Mouse (Mus musculus): ENCODE measurements around the gene Pde7b. TPM values are rescaled to one million over a fixed set of nuclear protein-coding genes. Genes with fewer than 3 reads are reported as not detected.

Gene Pde7b
- polyA plus RNA-seq, 1 experiment from 2014 or later, result 3.9 TPM

DNA sequence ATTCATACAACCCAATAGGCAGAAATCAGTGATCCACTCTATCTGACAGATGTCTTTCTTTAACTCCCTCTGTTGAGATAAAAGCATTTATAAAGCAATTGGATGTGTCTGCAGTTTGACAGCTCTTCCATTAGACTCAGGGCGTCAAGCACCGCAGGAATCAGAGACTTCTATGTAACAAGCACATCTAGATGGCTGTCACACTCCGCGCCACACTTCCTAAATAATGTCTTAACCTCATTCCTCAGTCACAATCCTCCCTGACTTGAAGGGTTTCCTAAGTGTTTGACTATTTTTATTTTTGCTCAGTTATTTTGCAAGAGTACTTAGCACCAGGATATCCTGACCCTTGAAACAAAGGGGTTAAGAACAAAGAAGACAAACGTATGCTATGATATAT, 174.7 kb downstream of the Pde7b start:
- Histone ChIP-seq H3K36me3 (replicated peaks; ENCODE audit: control insufficient read depth, insufficient read depth) (no peaks in the 10 kb centered on the region), H3K27me3 (ENCODE audit: control insufficient read depth, insufficient read depth, low read length) (no peaks in the 10 kb centered on the region), H3K9ac (no peak overlapping the region), H3K4me3 (replicated peaks; ENCODE audit: low read length) (no peak overlapping the region), H3K9me3 (ENCODE audit: control insufficient read depth, low read length) (no peaks in the 10 kb centered on the region), H3K4me2 (replicated peaks) (no peak overlapping the region), H3K27ac (no peak overlapping the region), H3K4me1 (replicated peaks; ENCODE audit: control insufficient read depth, insufficient read depth, low read length) (peaks cover 16% of the 10 kb centered on the region; the same call in 1 of the 2 replicates)
- 41% methylated on average over 5 of the region's 5 CpGs for WGBS
- DNase-seq (ENCODE audit: low spot score), result no peak
- no peak for ATAC-seq (ENCODE audit: low FRiP score)

DNA sequence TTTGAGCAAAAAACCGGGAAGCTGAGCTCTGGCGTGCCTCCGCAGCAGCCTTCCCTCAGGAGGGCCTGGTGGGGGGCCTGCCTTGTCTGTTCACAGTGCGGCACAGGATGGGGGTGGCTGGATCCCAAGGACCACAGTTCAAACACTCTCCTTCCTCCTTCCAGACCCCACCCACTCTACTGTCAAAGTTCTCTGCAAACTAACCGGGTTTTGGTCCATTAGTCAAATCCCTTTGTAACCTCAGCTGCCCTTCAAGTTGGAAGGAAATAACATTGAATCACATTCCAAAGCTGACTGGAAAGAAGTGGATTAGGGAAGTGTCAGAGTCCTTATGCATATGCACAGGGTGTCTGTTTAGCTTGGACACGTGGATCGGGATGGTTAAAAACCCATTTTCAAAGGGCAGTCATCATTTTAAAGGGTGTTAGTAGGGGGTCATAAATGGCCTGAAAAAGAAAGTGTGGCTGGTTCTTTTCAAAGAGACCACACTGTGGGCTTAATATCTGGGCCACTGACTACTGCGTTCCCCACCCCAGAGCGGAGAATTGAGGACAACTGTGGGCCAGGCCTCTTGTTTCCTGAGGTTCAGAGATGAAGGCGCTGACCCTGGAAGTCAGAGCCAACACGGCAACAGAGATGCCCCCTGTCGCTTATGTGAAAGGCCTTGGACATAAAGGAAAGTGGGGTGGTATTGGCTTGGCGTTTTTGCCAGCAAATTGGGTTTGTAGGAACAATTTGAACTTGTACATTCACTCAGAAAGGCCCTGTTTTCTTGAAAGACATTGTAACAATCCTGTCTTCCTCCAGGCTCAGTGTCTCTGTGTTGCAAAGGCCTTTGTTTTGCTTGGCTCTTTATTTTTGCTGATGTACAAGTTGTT, 175.8 kb downstream of the Pde7b start:
- Histone ChIP-seq H3K4me1 (replicated peaks; ENCODE audit: control insufficient read depth, insufficient read depth, low read length) (peaks cover 16% of the 10 kb centered on the region; the same call in 1 of the 2 replicates), H3K27me3 (ENCODE audit: control insufficient read depth, insufficient read depth, low read length) (no peaks in the 10 kb centered on the region), H3K9ac (peak overlapping the region; percentile 67; the same call in 1 of the 2 replicates), H3K4me2 (replicated peaks) (peak overlapping the region; percentile 70), H3K4me3 (replicated peaks; ENCODE audit: low read length) (peak overlapping the region; percentile 33), H3K27ac (peak overlapping the region; percentile 1; the same call in 1 of the 2 replicates), H3K9me3 (ENCODE audit: control insufficient read depth, low read length) (no peaks in the 10 kb centered on the region), H3K36me3 (replicated peaks; ENCODE audit: control insufficient read depth, insufficient read depth) (no peaks in the 10 kb centered on the region)
- 15% methylated on average over 13 of the region's 13 CpGs for WGBS
- no peak for ATAC-seq (ENCODE audit: low FRiP score)
- no peak for DNase-seq (ENCODE audit: low spot score)

DNA sequence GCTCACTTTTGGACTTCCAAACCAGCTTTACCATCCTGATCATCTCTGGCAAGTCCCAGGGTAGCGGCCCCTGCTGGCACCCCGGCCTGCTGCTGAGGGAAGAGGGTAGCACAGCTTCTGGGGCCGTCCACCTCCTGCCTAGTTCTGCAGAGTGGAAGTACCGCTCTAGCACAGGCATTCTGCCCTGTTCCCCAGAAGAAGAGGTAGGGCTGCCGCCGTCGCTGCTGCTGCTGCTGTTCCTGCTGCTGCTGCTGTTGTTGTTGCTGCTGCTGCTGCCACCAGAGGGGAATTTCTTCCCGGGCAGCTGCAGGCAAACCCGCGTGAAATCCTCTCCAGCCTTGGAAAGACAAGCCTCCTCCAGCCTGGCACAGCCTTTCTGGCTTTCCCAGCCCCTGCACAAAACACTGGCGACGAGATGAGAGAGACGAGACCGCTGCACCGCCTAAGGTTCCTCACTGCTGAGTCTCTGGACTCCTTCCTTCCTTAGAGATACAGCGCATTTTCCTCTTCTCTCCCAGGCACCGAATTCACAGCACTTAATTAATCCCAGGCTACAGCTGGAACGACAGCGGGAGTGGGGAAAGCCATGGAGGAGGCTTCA, 176.8 kb downstream of the Pde7b start:
- H3K4me3 ChIP-seq (replicated peaks; ENCODE audit: low read length), result peak overlapping the region; percentile 33
- no peaks in the 10 kb centered on the region for H3K36me3 ChIP-seq (replicated peaks; ENCODE audit: control insufficient read depth, insufficient read depth)
- peak; percentile 70 for ATAC-seq (ENCODE audit: low FRiP score)
- DNase-seq (ENCODE audit: low spot score), result peak; percentile 65
- H3K27ac ChIP-seq, result peak overlapping the region; percentile 75
- peaks cover 16% of the 10 kb centered on the region; the same call in 1 of the 2 replicates for H3K4me1 ChIP-seq (replicated peaks; ENCODE audit: control insufficient read depth, insufficient read depth, low read length)
- no peaks in the 10 kb centered on the region for H3K9me3 ChIP-seq (ENCODE audit: control insufficient read depth, low read length)
- WGBS, result under 1% methylated on average over 19 of the region's 19 CpGs
- peak overlapping the region; percentile 67 for H3K9ac ChIP-seq
- H3K27me3 ChIP-seq (ENCODE audit: control insufficient read depth, insufficient read depth, low read length), result no peaks in the 10 kb centered on the region
- peak overlapping the region; percentile 70 for H3K4me2 ChIP-seq (replicated peaks)

DNA sequence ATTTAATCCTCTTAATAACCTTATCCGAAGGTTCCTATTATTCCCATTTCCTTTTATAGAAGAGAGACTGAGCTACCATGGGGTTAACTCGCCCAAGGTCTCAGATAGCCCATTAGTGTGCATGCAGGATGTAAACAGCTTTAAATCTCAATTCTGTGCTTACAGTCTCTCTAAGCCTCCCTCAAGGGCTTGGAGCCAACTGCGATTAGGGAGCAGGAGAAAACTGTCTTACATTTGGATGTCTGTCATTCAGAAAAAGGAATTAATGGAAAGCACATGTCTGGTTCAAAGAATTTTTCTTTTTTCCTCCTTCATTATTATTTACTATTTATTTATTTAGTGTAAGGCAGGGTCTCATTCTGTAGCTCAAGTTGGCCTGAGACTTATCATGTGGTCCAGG, 181.8 kb downstream of the Pde7b start:
- Histone ChIP-seq H3K9ac (no peak overlapping the region), H3K27ac (no peak overlapping the region), H3K9me3 (ENCODE audit: control insufficient read depth, low read length) (no peaks in the 10 kb centered on the region), H3K4me1 (replicated peaks; ENCODE audit: control insufficient read depth, insufficient read depth, low read length) (0 out of 2 replicates have a peak, but pooled peaks cover 3% of the 10 kb centered on the region), H3K36me3 (replicated peaks; ENCODE audit: control insufficient read depth, insufficient read depth) (no peaks in the 10 kb centered on the region), H3K27me3 (ENCODE audit: control insufficient read depth, insufficient read depth, low read length) (no peaks in the 10 kb centered on the region), H3K4me3 (replicated peaks; ENCODE audit: low read length) (no peak overlapping the region), H3K4me2 (replicated peaks) (no peak overlapping the region)
- ATAC-seq (ENCODE audit: low FRiP score), result no peak
- 68% methylated on average over 3 of the region's 3 CpGs for WGBS
- no peak for DNase-seq (ENCODE audit: low spot score)

DNA sequence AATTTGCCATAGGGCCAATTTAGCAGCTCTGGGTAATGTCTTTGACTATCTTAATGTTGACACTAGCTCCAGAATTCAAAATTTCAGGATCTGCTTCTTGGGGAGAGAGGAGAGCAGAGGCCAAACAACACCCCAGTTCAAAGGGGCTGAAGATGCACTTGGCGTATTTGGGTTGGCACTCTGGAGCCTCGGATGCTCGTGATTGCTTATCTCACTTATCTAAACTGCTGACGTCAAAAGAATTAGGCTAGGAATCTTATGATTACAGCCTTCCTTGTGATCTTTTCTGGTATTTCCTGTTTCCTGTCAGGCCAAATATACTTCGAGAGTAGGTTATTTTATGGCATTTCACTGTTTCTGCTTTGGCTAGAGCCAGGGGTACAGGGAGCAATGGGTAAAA, 191.1 kb downstream of the Pde7b start:
- WGBS, result 80% methylated on average over 5 of the region's 5 CpGs
- H3K27ac ChIP-seq, result no peak overlapping the region
- no peak overlapping the region for H3K4me2 ChIP-seq (replicated peaks)
- H3K27me3 ChIP-seq (ENCODE audit: control insufficient read depth, insufficient read depth, low read length), result no peaks in the 10 kb centered on the region
- DNase-seq (ENCODE audit: low spot score), result no peak
- H3K9me3 ChIP-seq (ENCODE audit: control insufficient read depth, low read length), result no peaks in the 10 kb centered on the region
- no peaks in the 10 kb centered on the region for H3K4me1 ChIP-seq (replicated peaks; ENCODE audit: control insufficient read depth, insufficient read depth, low read length)
- no peaks in the 10 kb centered on the region for H3K36me3 ChIP-seq (replicated peaks; ENCODE audit: control insufficient read depth, insufficient read depth)
- no peak overlapping the region for H3K4me3 ChIP-seq (replicated peaks; ENCODE audit: low read length)
- ATAC-seq (ENCODE audit: low FRiP score), result no peak
- H3K9ac ChIP-seq, result no peak overlapping the region

DNA sequence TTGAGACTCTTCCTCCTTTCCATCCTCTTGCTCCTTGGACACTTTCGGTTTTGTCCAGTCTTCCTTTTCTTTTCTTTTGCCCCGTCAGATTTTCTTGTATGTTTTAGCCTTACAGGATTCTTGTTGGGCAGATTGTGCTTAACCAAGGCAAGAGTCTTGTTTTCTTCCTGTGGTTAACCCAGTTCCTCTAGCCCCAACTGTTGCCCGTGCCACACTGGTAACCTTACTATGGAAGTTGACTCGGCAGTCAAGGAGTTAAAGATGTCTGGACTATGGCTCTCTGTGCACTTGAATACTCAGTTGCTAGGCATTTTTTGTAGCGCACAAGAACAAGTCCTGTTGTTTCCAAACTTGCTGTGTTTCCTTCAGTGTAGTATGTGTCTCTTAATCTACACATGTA, 193.0 kb downstream of the Pde7b start:
- Histone ChIP-seq H3K9ac (no peak overlapping the region), H3K4me2 (replicated peaks) (no peak overlapping the region), H3K9me3 (ENCODE audit: control insufficient read depth, low read length) (no peaks in the 10 kb centered on the region), H3K4me1 (replicated peaks; ENCODE audit: control insufficient read depth, insufficient read depth, low read length) (no peaks in the 10 kb centered on the region), H3K27me3 (ENCODE audit: control insufficient read depth, insufficient read depth, low read length) (no peaks in the 10 kb centered on the region), H3K27ac (no peak overlapping the region), H3K4me3 (replicated peaks; ENCODE audit: low read length) (no peak overlapping the region), H3K36me3 (replicated peaks; ENCODE audit: control insufficient read depth, insufficient read depth) (no peaks in the 10 kb centered on the region)
- 84% methylated on average over 5 of the region's 5 CpGs for WGBS
- ATAC-seq (ENCODE audit: low FRiP score), result no peak
- no peak for DNase-seq (ENCODE audit: low spot score)

DNA sequence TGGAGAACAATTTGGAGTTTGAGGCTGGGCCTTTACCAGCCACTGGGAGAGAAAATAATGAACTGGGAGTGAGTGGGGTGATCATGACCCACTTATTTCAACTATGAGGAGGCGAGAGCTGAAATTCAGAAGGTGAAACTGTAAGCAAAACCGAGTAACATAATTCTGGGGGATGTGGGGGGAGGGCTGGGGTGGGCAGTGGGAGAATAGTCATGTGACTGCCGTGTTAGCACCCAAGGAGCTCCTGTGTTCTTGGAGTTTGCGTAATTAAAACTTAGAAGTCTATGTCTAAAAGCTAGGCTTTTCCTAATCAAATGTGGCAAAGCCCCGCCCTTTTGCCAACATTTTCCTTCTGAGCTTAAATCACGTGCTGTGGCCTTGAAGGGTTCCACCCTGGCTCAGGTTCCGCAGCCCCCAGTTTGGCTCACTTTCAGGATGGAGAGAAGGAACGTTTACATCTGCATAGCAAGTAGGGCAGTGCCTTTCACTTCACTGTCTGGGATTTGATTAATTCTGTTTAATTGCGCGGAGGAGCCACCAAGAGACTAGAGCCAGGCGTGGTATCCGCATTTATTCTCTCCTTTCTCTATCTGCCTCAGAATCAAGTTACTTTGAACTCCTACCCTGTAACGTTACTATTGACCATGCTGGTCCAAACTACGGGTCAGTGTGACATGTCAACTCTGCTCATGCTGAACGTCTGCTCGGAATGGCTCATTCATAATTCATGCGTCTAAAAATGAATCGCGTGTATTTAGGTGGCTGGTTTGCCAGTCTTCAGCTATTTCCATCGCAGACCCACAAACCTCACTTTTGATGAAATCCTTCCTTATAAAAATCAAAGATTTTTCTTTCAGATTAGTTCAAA, 196.1 kb downstream of the Pde7b start:
- Histone ChIP-seq H3K4me1 (replicated peaks; ENCODE audit: control insufficient read depth, insufficient read depth, low read length) (no peaks in the 10 kb centered on the region), H3K9me3 (ENCODE audit: control insufficient read depth, low read length) (no peaks in the 10 kb centered on the region)

DNA sequence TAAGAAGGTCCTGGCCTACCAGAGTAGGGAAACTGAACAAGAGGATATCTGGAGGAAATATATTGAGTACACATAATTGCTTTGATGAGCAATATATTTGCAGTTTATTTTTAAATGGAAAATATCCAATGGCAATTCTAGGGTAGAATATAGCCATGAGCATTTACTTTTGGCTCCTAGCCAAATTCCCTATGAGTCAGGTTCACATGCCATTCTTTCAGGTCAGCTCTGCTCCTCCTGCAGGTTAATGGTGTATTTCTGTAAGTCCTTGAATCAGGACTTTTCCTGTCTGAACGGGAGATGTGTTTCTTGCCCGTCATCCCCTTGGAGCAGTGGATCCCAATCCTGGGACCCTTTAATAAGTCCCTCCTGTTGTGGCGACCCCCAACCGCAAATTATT, 197.1 kb downstream of the Pde7b start:
- no peak for DNase-seq (ENCODE audit: low spot score)
- Histone ChIP-seq H3K4me3 (replicated peaks; ENCODE audit: low read length) (no peak overlapping the region), H3K36me3 (replicated peaks; ENCODE audit: control insufficient read depth, insufficient read depth) (no peaks in the 10 kb centered on the region), H3K4me2 (replicated peaks) (no peak overlapping the region), H3K27ac (no peak overlapping the region), H3K27me3 (ENCODE audit: control insufficient read depth, insufficient read depth, low read length) (no peaks in the 10 kb centered on the region), H3K9me3 (ENCODE audit: control insufficient read depth, low read length) (no peaks in the 10 kb centered on the region), H3K4me1 (replicated peaks; ENCODE audit: control insufficient read depth, insufficient read depth, low read length) (no peaks in the 10 kb centered on the region), H3K9ac (no peak overlapping the region)
- WGBS, result 90% methylated on average over 4 of the region's 4 CpGs
- ATAC-seq (ENCODE audit: low FRiP score), result no peak

More for the DNA sequence above, 196.1 kb downstream of the Pde7b start:
- H3K4me2 ChIP-seq (replicated peaks), result peak overlapping the region; percentile 34
- H3K4me3 ChIP-seq (replicated peaks; ENCODE audit: low read length), result no peak overlapping the region
- peak; percentile 87 for ATAC-seq (ENCODE audit: low FRiP score)
- WGBS, result 45% methylated on average over 20 of the region's 20 CpGs
- no peaks in the 10 kb centered on the region for H3K36me3 ChIP-seq (replicated peaks; ENCODE audit: control insufficient read depth, insufficient read depth)
- H3K27me3 ChIP-seq (ENCODE audit: control insufficient read depth, insufficient read depth, low read length), result no peaks in the 10 kb centered on the region
- H3K27ac ChIP-seq, result no peak overlapping the region
- no peak overlapping the region for H3K9ac ChIP-seq
- peak; percentile 70 for DNase-seq (ENCODE audit: low spot score)

DNA sequence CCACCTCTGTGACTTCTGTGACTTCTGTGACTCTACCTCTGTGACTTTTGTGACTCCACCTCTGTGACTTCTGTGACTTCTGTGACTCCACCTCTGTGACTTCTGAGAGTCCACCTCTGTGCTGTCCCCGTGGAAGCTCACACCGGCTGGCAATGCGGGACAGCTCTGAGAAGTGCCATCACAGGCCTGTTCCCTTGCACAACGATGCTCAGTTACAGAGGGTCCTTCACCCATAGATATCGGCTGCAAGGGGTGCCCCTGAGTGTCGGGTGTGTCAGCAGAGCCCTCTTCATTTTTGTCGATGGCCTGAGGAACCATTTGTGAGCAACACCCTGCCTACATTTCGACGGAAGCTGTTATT, 206.4 kb downstream of the Pde7b start:
- H3K4me3 ChIP-seq (replicated peaks; ENCODE audit: low read length), result no peak overlapping the region
- no peaks in the 10 kb centered on the region for H3K36me3 ChIP-seq (replicated peaks; ENCODE audit: control insufficient read depth, insufficient read depth)
- H3K4me1 ChIP-seq (replicated peaks; ENCODE audit: control insufficient read depth, insufficient read depth, low read length), result no peaks in the 10 kb centered on the region
- DNase-seq (ENCODE audit: low spot score) (no peak), ATAC-seq (ENCODE audit: low FRiP score) (no peak)
- WGBS, result 89% methylated on average over 9 of the region's 9 CpGs
- no peaks in the 10 kb centered on the region for H3K9me3 ChIP-seq (ENCODE audit: control insufficient read depth, low read length)
- H3K4me2 ChIP-seq (replicated peaks), result no peak overlapping the region
- H3K27ac ChIP-seq, result no peak overlapping the region
- no peaks in the 10 kb centered on the region for H3K27me3 ChIP-seq (ENCODE audit: control insufficient read depth, insufficient read depth, low read length)
- no peak overlapping the region for H3K9ac ChIP-seq
